Mouse (Mus musculus): ENCODE results near the gene Efnb2. TPM values are rescaled to one million over a fixed set of nuclear protein-coding genes. Genes with fewer than 3 reads are reported as not detected.

Efnb2 gene
- total RNA-seq, 2 experiments from 2014 or later: 67.2 to 69.6 TPM

DNA sequence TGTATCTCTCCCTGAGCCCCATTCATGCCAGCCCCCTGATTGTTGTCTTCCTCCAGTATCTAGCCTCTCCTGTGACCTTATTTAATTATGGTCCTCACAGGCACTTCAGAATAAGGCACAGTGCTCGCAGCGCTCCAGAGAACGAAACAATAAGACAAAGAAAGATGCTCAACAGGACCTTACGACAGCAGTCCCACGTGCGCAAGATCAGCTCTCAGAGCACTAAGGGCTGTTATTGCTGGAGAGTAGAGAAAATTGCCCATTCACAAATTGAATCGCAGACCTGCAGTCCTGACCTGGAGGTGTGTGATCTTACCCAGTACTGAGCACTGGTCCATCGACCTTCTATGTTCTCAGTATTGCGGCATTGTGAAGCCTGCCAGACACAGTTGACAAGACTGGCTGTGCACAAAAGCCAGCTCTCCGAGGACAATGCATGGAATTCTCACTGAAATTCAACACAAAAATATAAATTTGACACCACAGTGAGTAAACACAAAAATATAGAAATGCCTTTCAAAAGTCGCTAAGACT lies 83.2 kb downstream of the Efnb2 start:
- intact Hi-C loops (cut with DNase I): no loop called here
- DNase-seq (ENCODE audit: low spot score in 2 of 2): no peak

DNA sequence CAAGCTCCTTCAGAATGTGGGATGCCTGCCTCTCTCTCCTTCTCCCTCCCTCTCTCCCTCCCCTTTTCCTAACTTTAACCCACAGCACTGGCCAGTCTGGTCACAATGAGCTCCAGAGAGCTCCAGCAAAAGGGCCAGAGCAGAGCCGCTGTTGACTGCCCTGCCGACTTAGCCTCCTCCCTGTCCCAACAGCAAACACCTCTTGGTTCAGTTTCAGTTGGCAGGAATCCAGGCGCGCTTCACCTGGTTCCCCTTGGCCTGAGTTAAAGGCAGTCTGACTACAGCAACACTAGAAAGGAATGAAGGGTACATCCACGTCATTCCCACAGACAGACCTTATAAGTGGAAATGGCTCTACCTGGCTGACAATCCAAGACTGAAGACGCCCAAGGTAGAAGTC lies 84.2 kb downstream of the Efnb2 start:
- intact Hi-C loops (cut with DNase I): no loop called here
- no peak for DNase-seq (ENCODE audit: low spot score in 2 of 2)

DNA sequence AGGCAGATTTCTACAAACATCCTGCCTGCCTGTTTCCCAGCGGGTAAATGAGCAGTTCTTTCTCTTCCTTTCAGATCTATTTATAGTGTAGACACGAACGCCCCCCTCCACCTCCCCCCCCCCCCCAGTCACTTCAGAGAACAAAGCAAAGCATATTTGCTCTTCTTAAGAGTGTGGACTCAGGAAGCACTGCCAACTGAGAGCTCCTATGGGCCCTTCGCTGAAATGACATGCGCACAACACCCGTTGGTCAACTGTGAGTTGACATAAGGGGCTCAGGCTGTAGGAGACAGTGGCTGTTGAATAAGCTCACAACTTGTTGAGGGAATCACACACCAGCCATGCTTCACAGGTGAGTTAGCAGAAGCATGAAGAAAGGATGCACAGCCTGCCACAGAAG lies 84.8 kb downstream of the Efnb2 start:
- DNase-seq (ENCODE audit: low spot score in 2 of 2): no peak
- intact Hi-C loops (cut with DNase I): no loop called here

DNA sequence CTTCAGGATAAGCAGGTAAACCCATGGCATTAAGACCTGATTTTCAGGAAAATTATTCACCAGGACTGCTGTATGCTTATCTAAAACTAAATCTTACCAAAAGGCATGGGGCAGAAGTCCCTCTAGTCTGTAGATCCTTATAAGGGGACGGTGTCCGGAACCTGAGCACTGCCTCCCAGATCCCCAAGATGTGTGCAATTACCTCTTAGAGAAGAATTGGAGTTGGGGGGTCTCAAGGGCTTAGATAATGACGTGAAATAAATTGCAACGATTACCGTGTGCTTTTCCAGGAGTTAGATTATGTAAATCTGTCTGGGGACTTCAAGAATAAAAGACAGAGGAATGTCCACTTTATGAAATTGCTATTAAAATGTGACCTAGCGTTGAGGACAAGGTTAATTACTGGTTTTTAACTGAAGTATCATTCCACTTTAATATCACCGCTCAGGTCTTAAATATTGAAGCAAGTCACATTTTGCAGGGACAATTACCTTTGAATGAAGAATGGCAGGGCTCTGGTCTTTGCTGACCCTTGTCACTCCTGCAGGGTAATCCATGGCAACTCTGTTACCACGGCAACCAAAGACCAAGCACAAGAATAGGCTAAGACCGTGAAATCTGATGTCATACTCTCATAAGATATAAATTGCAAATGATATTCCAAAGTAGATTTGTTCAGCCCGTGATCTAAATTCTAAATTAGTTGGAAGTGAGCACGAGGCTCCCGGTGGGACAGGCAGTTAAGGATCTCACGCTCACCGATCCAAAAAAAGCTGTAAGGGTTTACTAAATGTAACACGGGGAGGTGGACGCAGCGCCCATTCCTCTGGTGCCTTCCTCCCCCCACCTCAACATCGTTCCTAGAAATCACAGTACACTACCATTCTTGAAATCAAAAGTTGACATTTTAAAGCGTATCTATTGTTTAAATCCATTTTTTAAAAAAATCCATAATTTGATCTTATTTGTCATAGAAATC lies 86.2 kb downstream of the Efnb2 start:
- DNase-seq (ENCODE audit: low spot score in 2 of 2): peak in 1 of 2 experiments; percentile 24
- intact Hi-C loops (cut with DNase I): no loop called here

DNA sequence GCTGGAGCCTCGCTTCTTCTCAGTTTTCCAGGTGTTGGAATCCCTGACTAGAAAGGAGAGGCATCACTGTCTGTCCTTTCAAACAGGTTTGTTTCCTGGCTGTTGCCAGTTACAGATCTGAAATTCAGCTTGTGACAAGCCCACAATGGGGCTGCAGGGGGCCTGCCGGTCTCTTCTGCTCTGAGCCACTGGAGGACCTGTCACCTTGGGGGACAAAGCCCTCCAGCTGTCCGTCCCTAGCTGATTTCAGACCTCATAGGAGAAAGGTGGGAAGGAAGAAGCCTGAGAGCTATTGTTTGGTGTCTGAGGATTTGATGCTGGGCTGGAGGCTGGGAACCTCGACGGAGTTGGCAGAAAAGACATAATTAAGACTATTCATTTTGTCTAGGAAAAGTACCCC lies 88.8 kb downstream of the Efnb2 start:
- no peak for DNase-seq (ENCODE audit: low spot score in 2 of 2)
- intact Hi-C loops (cut with DNase I): no loop called here

DNA sequence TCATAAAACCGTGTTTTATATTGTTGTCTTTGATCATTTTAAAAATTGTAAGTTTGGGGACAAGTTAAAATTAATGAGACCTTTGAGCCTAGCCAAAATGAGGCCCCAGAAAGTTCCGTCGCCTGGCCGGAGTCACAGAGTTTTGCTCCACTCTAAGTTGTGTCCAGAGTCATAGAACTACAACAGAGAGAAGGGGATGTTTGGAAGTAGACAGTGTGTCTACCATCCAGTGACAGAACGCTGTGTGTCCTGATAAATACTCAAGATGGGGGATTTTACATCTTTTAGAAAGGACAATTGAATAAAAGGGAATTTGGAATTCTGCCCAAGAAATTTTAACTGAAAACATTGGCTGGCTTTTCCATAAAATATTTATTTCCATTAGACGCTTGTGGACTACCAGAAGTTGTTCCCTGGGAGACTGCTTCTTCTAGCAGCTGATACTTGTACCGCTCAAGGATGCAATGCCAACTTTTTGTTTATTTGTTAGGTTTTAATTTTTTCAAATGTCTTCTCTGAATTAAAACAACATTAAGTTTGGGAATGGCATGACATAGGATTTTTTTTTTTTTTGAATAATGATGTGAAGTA lies 89.3 kb downstream of the Efnb2 start:
- DNase-seq (ENCODE audit: low spot score in 2 of 2): no peak
- intact Hi-C loops (cut with DNase I): no loop called here

DNA sequence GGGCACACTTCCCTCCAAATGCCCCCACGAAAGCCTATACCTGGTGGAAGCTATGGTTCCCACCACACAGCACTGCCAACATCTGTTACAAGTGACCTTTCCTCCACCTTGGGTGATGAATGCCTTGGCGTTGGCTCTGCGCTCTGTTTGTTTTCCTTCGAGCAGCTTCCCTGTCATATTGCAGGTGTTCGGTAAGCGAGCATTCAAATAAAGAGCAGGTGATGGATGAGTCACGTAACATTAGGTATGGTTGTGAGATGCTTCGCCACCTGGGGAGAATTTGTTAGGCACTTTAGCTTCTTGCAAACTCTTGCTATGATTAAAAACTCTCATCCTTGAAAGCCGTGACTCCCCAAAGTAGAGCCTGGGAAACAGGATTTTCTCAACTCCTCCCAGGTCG lies 91.8 kb downstream of the Efnb2 start:
- DNase-seq (ENCODE audit: low spot score in 2 of 2): no peak
- intact Hi-C loops (cut with DNase I): no loop called here

DNA sequence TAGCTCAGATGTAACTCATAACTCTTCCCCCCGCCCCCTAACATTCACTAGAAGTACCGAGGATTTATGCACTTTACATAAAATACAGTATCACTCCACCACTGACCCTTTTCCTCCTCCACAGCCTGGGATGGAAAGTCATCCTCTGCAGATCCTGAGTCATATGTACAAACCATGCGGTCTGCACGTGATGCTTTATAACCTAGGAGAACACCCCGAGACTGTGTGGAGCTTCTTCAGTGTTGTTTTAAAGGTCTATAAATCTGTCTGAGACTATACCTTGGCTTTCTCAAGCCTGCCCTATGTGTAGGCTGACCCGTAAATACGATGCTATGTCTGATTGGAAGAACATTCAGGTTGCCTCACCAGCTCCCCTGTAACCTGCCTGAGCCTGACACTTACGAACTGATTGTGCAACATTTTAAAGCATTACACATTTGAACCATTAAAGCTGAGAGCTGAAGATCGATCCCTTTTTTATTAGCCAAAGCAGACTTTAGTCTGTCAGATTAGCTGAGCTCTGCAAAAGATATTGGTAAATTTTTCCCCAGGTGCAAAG lies 92.7 kb downstream of the Efnb2 start:
- intact Hi-C loops (cut with DNase I): no loop called here
- no peak for DNase-seq (ENCODE audit: low spot score in 2 of 2)

Small RNA genes lying within 50 kb of the gene (microRNA-seq; reads per million reads assigned to microRNA genes)
- gene Mir7654: 1.3 to 2.5 reads per million in 2 experiments

Other genes starting within 250 kb of the Efnb2 start
- gene Arglu1, start 29.3 kb upstream of the Efnb2 start, total RNA-seq (2021): 100 to 1,000 TPM in 1 of 2 experiments, 10 to 100 TPM in 1; 85.3 to 102 TPM

Data from left cerebral cortex, postnatal 25 days (tissue).